Mouse (Mus musculus): ENCODE measurements around the gene Nat14. TPM values are rescaled to one million over a fixed set of nuclear protein-coding genes. Genes with fewer than 3 reads are reported as not detected.

Nat14 gene
- polyA plus RNA-seq, 2 experiments: 0.92 to 7.6 TPM

DNA sequence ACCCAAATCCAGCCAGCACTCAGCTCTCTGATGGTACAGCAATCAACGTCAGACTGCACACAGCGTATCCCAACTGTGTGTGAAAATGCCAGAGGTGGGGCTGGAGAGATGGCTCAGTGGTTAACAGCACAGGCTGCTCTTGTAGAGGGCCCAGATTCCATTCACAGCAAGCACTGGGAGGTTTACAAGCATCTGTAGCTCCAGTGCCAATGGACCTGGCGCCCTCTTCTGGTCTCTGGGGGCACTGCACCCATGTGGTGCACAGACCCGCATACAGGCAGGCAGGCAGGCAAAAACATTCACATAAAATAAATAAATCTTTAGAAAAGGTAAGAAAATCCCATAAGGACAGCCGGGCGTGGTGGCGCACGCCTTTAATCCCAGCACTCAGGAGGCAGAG is 20.7 kb upstream of the Nat14 start:
- Histone ChIP-seq H3K36me3 (ENCODE audit: control insufficient read depth, insufficient read depth, low read length) (no peaks in the 10 kb centered on the region), H3K27ac (replicated peaks; ENCODE audit: low read depth, low read length) (no peak overlapping the region), H3K4me2 (replicated peaks; ENCODE audit: low read depth, low read length, severe bottlenecking) (no peak overlapping the region), H3K9ac (ENCODE audit: low read depth, low read length, severe bottlenecking) (no peak overlapping the region), H3K4me1 (ENCODE audit: control insufficient read depth, insufficient read depth, low read length) (no peaks in the 10 kb centered on the region), H3K4me3 (replicated peaks; ENCODE audit: low read length) (no peak overlapping the region), H3K9me3 (ENCODE audit: control insufficient read depth, low read length) (no peaks in the 10 kb centered on the region), H3K27me3 (ENCODE audit: control insufficient read depth, insufficient read depth, low read length) (peaks cover 6% of the 10 kb centered on the region; the same call in 1 of the 2 replicates)
- DNase-seq (ENCODE audit: low spot score): no peak
- ATAC-seq (ENCODE audit: low FRiP score, low read depth): no peak
- TF ChIP-seq POLR2A (IDR thresholded peaks at IDR 0.05; ENCODE audit: borderline replicate concordance, extremely low read depth, insufficient read depth, insufficient read length): no peak
- WGBS: 48% methylated on average over 8 of the region's 8 CpGs

DNA sequence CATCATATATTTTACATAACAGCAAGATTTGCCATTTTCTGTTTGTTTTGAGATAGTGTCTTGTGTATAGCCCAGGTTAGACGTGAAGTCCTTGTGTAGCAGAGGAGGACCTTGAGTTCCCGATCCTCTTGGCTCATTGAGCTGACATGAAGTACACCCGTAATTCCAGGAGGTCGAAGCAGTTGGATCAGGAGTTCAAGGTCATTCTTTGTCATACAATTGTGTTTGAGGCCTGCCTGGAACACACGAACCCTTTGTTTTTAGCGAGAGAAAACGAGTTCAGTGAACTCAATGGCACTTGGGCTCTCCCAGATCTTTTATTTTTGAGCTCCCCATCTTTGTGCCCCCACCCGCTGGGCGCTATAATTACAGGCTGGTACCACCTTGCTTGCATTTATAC is 19.4 kb upstream of the Nat14 start:
- Histone ChIP-seq H3K27ac (replicated peaks; ENCODE audit: low read depth, low read length) (no peak overlapping the region), H3K4me2 (replicated peaks; ENCODE audit: low read depth, low read length, severe bottlenecking) (no peak overlapping the region), H3K36me3 (ENCODE audit: control insufficient read depth, insufficient read depth, low read length) (no peaks in the 10 kb centered on the region), H3K4me1 (ENCODE audit: control insufficient read depth, insufficient read depth, low read length) (no peaks in the 10 kb centered on the region), H3K9ac (ENCODE audit: low read depth, low read length, severe bottlenecking) (no peak overlapping the region), H3K9me3 (ENCODE audit: control insufficient read depth, low read length) (no peaks in the 10 kb centered on the region), H3K4me3 (replicated peaks; ENCODE audit: low read length) (no peak overlapping the region), H3K27me3 (ENCODE audit: control insufficient read depth, insufficient read depth, low read length) (peaks cover 6% of the 10 kb centered on the region; the same call in 1 of the 2 replicates)
- ATAC-seq (ENCODE audit: low FRiP score, low read depth): no peak
- DNase-seq (ENCODE audit: low spot score): no peak
- no peak for TF ChIP-seq POLR2A (IDR thresholded peaks at IDR 0.05; ENCODE audit: borderline replicate concordance, extremely low read depth, insufficient read depth, insufficient read length)
- 87% methylated on average over 9 of the region's 9 CpGs for WGBS

- H3K36me3 ChIP-seq (ENCODE audit: control insufficient read depth, insufficient read depth, low read length): no peaks in the 10 kb centered on the region
- no peaks in the 10 kb centered on the region for H3K9me3 ChIP-seq (ENCODE audit: control insufficient read depth, low read length)
- WGBS: 67% methylated on average over 10 of the region's 10 CpGs
- H3K9ac ChIP-seq (ENCODE audit: low read depth, low read length, severe bottlenecking): no peak within 1 kb of the TSS
- DNase-seq (ENCODE audit: low spot score) (no peak), ATAC-seq (ENCODE audit: low FRiP score, low read depth) (no peak)
- H3K4me2 ChIP-seq (replicated peaks; ENCODE audit: low read depth, low read length, severe bottlenecking): no peak within 1 kb of the TSS
- no peak for TF ChIP-seq POLR2A (IDR thresholded peaks at IDR 0.05; ENCODE audit: borderline replicate concordance, extremely low read depth, insufficient read depth, insufficient read length)
- no peaks in the 10 kb centered on the region for H3K4me1 ChIP-seq (ENCODE audit: control insufficient read depth, insufficient read depth, low read length)
- no peak within 1 kb of the TSS for H3K4me3 ChIP-seq (replicated peaks; ENCODE audit: low read length)
- H3K27ac ChIP-seq (replicated peaks; ENCODE audit: low read depth, low read length): no peak within 1 kb of the TSS
- H3K27me3 ChIP-seq (ENCODE audit: control insufficient read depth, insufficient read depth, low read length): no peaks in the 10 kb centered on the region
Observed at GRCm38 (mm10) chr7:4906466-4906950, 15.3 kb upstream of the Nat14 start, which contains the start of gene Gm36210. Gene Gm36210, minus strand, starts transcription at chr7:4906516.

- Histone ChIP-seq H3K27ac (replicated peaks; ENCODE audit: low read depth, low read length) (0 out of 2 replicates have a peak overlapping the region, but pooled peaks have one; percentile 19), H3K4me2 (replicated peaks; ENCODE audit: low read depth, low read length, severe bottlenecking) (no peak overlapping the region), H3K9me3 (ENCODE audit: control insufficient read depth, low read length) (no peaks in the 10 kb centered on the region), H3K4me1 (ENCODE audit: control insufficient read depth, insufficient read depth, low read length) (peaks cover 6% of the 10 kb centered on the region), H3K4me3 (replicated peaks; ENCODE audit: low read length) (no peak overlapping the region), H3K27me3 (ENCODE audit: control insufficient read depth, insufficient read depth, low read length) (no peaks in the 10 kb centered on the region), H3K36me3 (ENCODE audit: control insufficient read depth, insufficient read depth, low read length) (no peaks in the 10 kb centered on the region), H3K9ac (ENCODE audit: low read depth, low read length, severe bottlenecking) (no peak overlapping the region)
- 33% methylated on average over 9 of the region's 9 CpGs for WGBS
- peak; percentile 10; the same call in 1 of the 2 replicates for ATAC-seq (ENCODE audit: low FRiP score, low read depth)
- DNase-seq (ENCODE audit: low spot score): peak; percentile 78
- TF ChIP-seq POLR2A (IDR thresholded peaks at IDR 0.05; ENCODE audit: borderline replicate concordance, extremely low read depth, insufficient read depth, insufficient read length): no peak
Observed at GRCm38 (mm10) chr7:4911561-4911960, 10.3 kb upstream of the Nat14 start.

DNA sequence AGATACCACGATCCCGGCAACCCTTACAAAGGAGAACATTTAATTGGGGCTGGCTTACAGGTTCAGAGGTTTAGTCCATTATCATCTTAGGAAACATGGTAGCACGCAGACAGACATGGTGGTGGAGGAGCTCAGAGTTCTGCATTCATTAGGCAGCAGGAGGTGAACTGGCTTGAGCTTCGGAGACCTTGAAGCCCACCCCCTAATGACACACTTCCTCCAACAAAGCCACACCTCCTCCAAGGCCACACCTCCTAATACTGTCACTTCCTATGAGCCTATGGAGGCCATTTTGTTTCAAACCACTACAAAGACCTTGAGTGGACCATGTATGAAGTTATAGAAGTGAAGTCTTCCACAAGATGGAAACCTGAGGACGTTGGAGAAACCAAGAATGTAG is 9.6 kb upstream of the Nat14 start:
- TF ChIP-seq POLR2A (IDR thresholded peaks at IDR 0.05; ENCODE audit: borderline replicate concordance, extremely low read depth, insufficient read depth, insufficient read length): no peak
- no peak for ATAC-seq (ENCODE audit: low FRiP score, low read depth)
- Histone ChIP-seq H3K4me2 (replicated peaks; ENCODE audit: low read depth, low read length, severe bottlenecking) (no peak overlapping the region), H3K27me3 (ENCODE audit: control insufficient read depth, insufficient read depth, low read length) (no peaks in the 10 kb centered on the region), H3K9ac (ENCODE audit: low read depth, low read length, severe bottlenecking) (no peak overlapping the region), H3K4me3 (replicated peaks; ENCODE audit: low read length) (no peak overlapping the region), H3K27ac (replicated peaks; ENCODE audit: low read depth, low read length) (no peak overlapping the region), H3K9me3 (ENCODE audit: control insufficient read depth, low read length) (no peaks in the 10 kb centered on the region), H3K4me1 (ENCODE audit: control insufficient read depth, insufficient read depth, low read length) (peaks cover 9% of the 10 kb centered on the region), H3K36me3 (ENCODE audit: control insufficient read depth, insufficient read depth, low read length) (no peaks in the 10 kb centered on the region)
- WGBS: 69% methylated on average over 5 of the region's 5 CpGs
- no peak for DNase-seq (ENCODE audit: low spot score)
